In the genomic region with DNA sequence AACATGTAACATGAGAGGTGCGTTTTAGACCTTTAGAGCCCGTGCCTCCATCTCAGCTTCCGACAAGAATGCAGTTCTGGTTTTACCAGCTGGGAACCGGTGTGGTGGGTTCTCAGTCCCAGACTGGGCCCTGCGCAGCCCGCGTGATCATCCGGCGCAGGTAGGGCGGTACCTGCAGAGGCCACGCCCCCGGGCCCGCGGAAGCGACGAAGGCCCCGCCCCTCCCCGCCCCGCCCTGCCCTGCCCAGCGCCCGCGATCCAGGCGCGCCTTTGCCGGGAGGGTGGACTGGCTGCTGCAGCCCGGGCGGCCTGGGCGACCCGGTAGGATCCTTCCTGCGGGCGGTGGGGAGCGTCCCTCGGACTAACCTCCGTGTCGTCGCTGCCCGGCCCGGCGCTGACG, we compare ENCODE assay signal across 8 mouse cellular contexts. TPM values are rescaled to one million over a fixed set of nuclear protein-coding genes. Genes with fewer than 3 reads are reported as not detected.
DNase-seq lines count a peak whose midpoint lies in the region; ATAC-seq lines count a peak whose summit lies in the region.
"Not testable (repeated sequence)": the region's sequence is repeated elsewhere in the genome, so short reads cannot be mapped to it uniquely, and the experiment has no call there.

TSS of gene Fam177a (plus strand) at position 228 of the 400 bp plus-strand sequence.

- not testable (repeated sequence) for H3K4me3 ChIP-seq in heart, embryonic 13.5 days; hindbrain, embryonic 16.5 days (ENCODE audit: low read length); liver, embryonic 13.5 days (replicated peaks); midbrain, embryonic 12.5 days; stomach, embryonic 16.5 days (replicated peaks; ENCODE audit: low read length)

- H3K4me2 ChIP-seq in heart, embryonic 13.5 days; hindbrain, embryonic 16.5 days (ENCODE audit: low read length); liver, embryonic 13.5 days; midbrain, embryonic 12.5 days (replicated peaks); stomach, embryonic 16.5 days (ENCODE audit: low read depth, low read length): not testable (repeated sequence)

- not testable (repeated sequence) for H3K36me3 ChIP-seq in heart, embryonic 13.5 days; hindbrain, embryonic 16.5 days (ENCODE audit: control insufficient read depth, insufficient read depth, low read length); liver, embryonic 13.5 days; midbrain, embryonic 12.5 days; stomach, embryonic 16.5 days (ENCODE audit: control insufficient read depth, insufficient read depth, low read length)

- not testable (repeated sequence) for H3K27ac ChIP-seq in heart, embryonic 13.5 days (replicated peaks); hindbrain, embryonic 16.5 days (ENCODE audit: low read depth, low read length); liver, embryonic 13.5 days; midbrain, embryonic 12.5 days (replicated peaks); stomach, embryonic 16.5 days (ENCODE audit: low read length)

- H3K4me1 ChIP-seq in heart, embryonic 13.5 days; hindbrain, embryonic 16.5 days (ENCODE audit: control insufficient read depth, insufficient read depth, low read depth, low read length); liver, embryonic 13.5 days (replicated peaks); midbrain, embryonic 12.5 days; stomach, embryonic 16.5 days (ENCODE audit: control insufficient read depth, insufficient read depth, low read length): not testable (repeated sequence)

- ATAC-seq in erythroid progenitor cell, adult 5-6 weeks (replicated peaks; ENCODE audit: low FRiP score, poor library complexity, severe bottlenecking), result peak; percentile 88
- ATAC-seq in heart, embryonic 13.5 days (ENCODE audit: extremely low read depth, insufficient number of reproducible peaks, low FRiP score, low TSS enrichment), result peak; percentile 96
- peak; percentile 98 for ATAC-seq in hindbrain, embryonic 16.5 days
- peak; percentile 96 for ATAC-seq in liver, embryonic 13.5 days (ENCODE audit: low read depth)
- ATAC-seq in midbrain, embryonic 12.5 days (ENCODE audit: low FRiP score, low read depth), result peak; percentile 97
- peak; percentile 99 for ATAC-seq in stomach, embryonic 16.5 days (ENCODE audit: insufficient read depth, low FRiP score)

- H3K27me3 ChIP-seq in heart, embryonic 13.5 days (replicated peaks); hindbrain, embryonic 16.5 days (replicated peaks; ENCODE audit: control insufficient read depth, insufficient read depth, low read length); liver, embryonic 13.5 days; midbrain, embryonic 12.5 days; stomach, embryonic 16.5 days (ENCODE audit: control insufficient read depth, insufficient read depth, low read length): not testable (repeated sequence)

- not testable (repeated sequence) for DNase-seq in adrenal gland, postnatal 36 days; left cerebral cortex, adult 18-20 months (ENCODE audit: low spot score in 2 of 2); liver, embryonic 13.5 days

- no CpG with 5 or more reads among the region's 40 CpGs for WGBS in heart, embryonic 13.5 days
- whole genome bisulfite sequencing in hindbrain, embryonic 16.5 days, result no CpG with 5 or more reads among the region's 40 CpGs
- WGBS in liver, embryonic 13.5 days (ENCODE audit: insufficient replicate concordance), result no CpG with 5 or more reads among the region's 40 CpGs
- WGBS in midbrain, embryonic 12.5 days, result no CpG with 5 or more reads among the region's 40 CpGs
- WGBS in stomach, embryonic 16.5 days, result no CpG with 5 or more reads among the region's 40 CpGs

- H3K9ac ChIP-seq in heart, embryonic 13.5 days; hindbrain, embryonic 16.5 days (ENCODE audit: low read depth, low read length); liver, embryonic 13.5 days; midbrain, embryonic 12.5 days (replicated peaks); stomach, embryonic 16.5 days (ENCODE audit: low read length): not testable (repeated sequence)

- H3K9me3 ChIP-seq in heart, embryonic 13.5 days; hindbrain, embryonic 16.5 days (ENCODE audit: control insufficient read depth, low read length); liver, embryonic 13.5 days (replicated peaks); midbrain, embryonic 12.5 days; stomach, embryonic 16.5 days (replicated peaks; ENCODE audit: control insufficient read depth, low read length): not testable (repeated sequence)

RNA-seq across cellular contexts. Expression of gene Fam177a, which starts in this region (rescaled TPM):
- 10 to 100 TPM; 12.4 to 12.8 TPM for total RNA-seq in adrenal gland, postnatal 36 days (2021)
- 22.3 TPM in 1 of 2 replicates, not detected in the other for total RNA-seq in erythroid progenitor cell, adult 5-6 weeks (2015; ENCODE audit: low replicate concordance)
- 20.3 and 21.4 TPM in 2 replicates for total RNA-seq in erythroid progenitor cell, adult 5-6 weeks (2017; ENCODE audit: low replicate concordance)
- 16.3 and 18.6 TPM in 2 replicates for polyA plus RNA-seq in heart, embryonic 13.5 days (2015; fragmentation: Nextera tagmentation; extraction: Ambion mirVana)
- polyA plus RNA-seq in hindbrain, embryonic 16.5 days (2015; fragmentation: Nextera tagmentation; extraction: Ambion mirVana), result 74.3 and 84.4 TPM in 2 replicates
- 10 to 100 TPM; 17.5 to 18.4 TPM for total RNA-seq in left cerebral cortex, adult 18-20 months (2021)
- 12.7 and 13.7 TPM in 2 replicates for polyA plus RNA-seq in liver, embryonic 13.5 days (2015; fragmentation: Nextera tagmentation; extraction: Ambion mirVana)
- polyA plus RNA-seq in midbrain, embryonic 12.5 days (2016; fragmentation: Nextera tagmentation; extraction: Ambion mirVana), result 18.1 and 18.9 TPM in 2 replicates
- 30.9 and 31.3 TPM in 2 replicates for polyA plus RNA-seq in stomach, embryonic 16.5 days (2015; fragmentation: Nextera tagmentation; extraction: Ambion mirVana)
